Mouse (Mus musculus) bone marrow macrophage, adult 2 months (primary cell): ENCODE measurements around the gene Ccdc88c. TPM values are rescaled to one million over a fixed set of nuclear protein-coding genes. Genes with fewer than 3 reads are reported as not detected.

Experiments
- H3K27ac ChIP-seq: 2 replicates; pipeline ENCODE4 v1.5.1; 2012; ENCODE audit warnings: low read depth, low read length; ENCODE audit not compliant: insufficient read depth
- H3K4me1 ChIP-seq: 2 replicates; pipeline ENCODE4 v1.6.1; 2012; ENCODE audit warnings: low read length; ENCODE audit not compliant: control insufficient read depth, insufficient read depth
- H3K4me3 ChIP-seq: 2 replicates; pipeline ENCODE4 v1.5.1; 2012; ENCODE audit warnings: mild to moderate bottlenecking, low read length, moderate library complexity; ENCODE audit not compliant: insufficient read depth
- CTCF ChIP-seq: IDR thresholded peaks from 2 replicates; pipeline ENCODE4 v1.5.1; 2012; ENCODE audit warnings: low read depth, mild to moderate bottlenecking, low read length, moderate library complexity
- POLR2A ChIP-seq: IDR thresholded peaks from 2 replicates; pipeline ENCODE4 v1.6.1; 2012; ENCODE audit warnings: mild to moderate bottlenecking, low read depth, low read length, borderline replicate concordance
- polyA plus RNA-seq: library from polyadenylated mRNA; stranded (reverse); fragments of >200 nt; gene quantifications from 2 replicates; pipeline ENCODE4 v1.2.4, GENCODE M21; 2012; ENCODE audit not compliant: missing spikeins, insufficient read depth, insufficient read length

The Ccdc88c gene
- polyA plus RNA-seq, 1 experiment, result 0.76 TPM

GRCm38 (mm10) chr12:100957257-100957656 lies 71.6 kb downstream of the Ccdc88c start:
- TF ChIP-seq POLR2A (no peak), CTCF (no peak)
- Histone ChIP-seq H3K27ac (no peak overlapping the region), H3K4me1 (peaks cover 3% of the 10 kb centered on the region; the same call in 1 of the 2 replicates), H3K4me3 (no peak overlapping the region)

GRCm38 (mm10) chr12:100956825-100957224 lies 72.0 kb downstream of the Ccdc88c start:
- Histone ChIP-seq H3K4me1 (peaks cover 3% of the 10 kb centered on the region; the same call in 1 of the 2 replicates), H3K4me3 (no peak overlapping the region), H3K27ac (no peak overlapping the region)
- TF ChIP-seq POLR2A, result no peak
- TF ChIP-seq CTCF, result no peak

- H3K4me3 ChIP-seq, result no peak overlapping the region
- TF ChIP-seq CTCF (no peak), POLR2A (no peak)
- H3K27ac ChIP-seq, result no peak overlapping the region
- H3K4me1 ChIP-seq, result peaks cover 3% of the 10 kb centered on the region; the same call in 1 of the 2 replicates
These were observed 72.8 kb downstream of the Ccdc88c start for GRCm38 (mm10) chr12:100956028-100956427.

DNA sequence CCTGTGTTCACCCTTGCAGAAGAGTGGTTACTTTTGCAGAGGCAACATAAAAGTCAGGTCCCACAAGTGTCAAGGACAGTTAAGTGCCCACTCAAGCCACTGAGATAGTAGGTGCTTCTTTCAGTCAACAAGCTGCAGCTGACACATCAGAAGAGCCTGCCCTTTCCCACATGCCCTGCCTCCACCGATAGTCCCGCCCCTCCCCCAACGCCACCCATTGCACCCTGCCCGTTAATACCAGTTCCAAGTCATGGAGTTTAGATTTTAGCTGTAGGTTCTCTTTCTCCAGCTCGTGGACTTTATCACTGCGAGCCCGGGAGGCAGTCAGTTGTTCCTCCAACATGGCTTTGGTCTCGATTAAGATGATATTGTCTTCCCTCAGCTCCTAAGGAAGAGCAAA lies 74.9 kb downstream of the Ccdc88c start:
- peaks cover 3% of the 10 kb centered on the region; the same call in 1 of the 2 replicates for H3K4me1 ChIP-seq
- TF ChIP-seq CTCF, result no peak
- no peak for TF ChIP-seq POLR2A
- no peak overlapping the region for H3K4me3 ChIP-seq
- no peak overlapping the region for H3K27ac ChIP-seq

DNA sequence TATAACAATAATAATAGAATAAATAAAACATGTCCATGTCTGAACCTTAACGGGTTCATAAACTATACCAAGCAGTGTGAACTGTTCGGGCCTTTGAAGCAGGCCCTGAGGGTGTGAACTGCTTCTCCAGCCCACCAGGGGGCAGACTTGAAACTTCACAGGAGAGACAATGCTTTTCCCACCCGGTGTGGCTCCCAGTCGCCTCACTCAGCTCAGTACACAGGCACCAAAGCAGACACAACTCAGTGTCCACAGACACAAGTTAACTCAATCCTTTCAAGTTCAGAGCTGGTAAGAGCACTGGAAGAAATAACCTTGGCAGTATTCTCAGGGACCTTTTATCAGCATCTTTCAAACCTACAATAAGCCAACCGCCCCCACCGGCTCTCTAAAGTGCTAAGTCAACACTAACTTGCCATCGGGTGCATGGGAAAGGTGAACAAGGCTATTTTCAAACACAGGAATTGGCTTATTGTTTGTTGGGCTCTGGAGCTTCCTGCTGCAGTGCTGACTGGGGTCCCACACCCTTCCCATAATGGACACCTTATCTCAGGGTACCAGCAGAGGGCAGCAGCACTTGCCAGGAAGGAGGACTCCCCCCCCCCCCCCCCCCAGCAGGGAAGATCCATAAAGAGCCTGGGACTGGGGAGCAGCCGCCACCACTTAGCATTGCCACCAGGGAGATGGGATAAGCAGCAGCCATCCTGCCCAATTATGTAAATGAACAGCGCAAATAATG lies 76.5 kb downstream of the Ccdc88c start:
- no peak overlapping the region for H3K27ac ChIP-seq
- TF ChIP-seq CTCF (peak; percentile 50), POLR2A (no peak)
- no peak overlapping the region for H3K4me3 ChIP-seq
- H3K4me1 ChIP-seq, result peaks cover 3% of the 10 kb centered on the region; the same call in 1 of the 2 replicates

- Histone ChIP-seq H3K4me3 (no peak overlapping the region), H3K4me1 (peaks cover 3% of the 10 kb centered on the region; the same call in 1 of the 2 replicates), H3K27ac (no peak overlapping the region)
- TF ChIP-seq POLR2A (no peak), CTCF (no peak)
These were observed 79.7 kb downstream of the Ccdc88c start for GRCm38 (mm10) chr12:100949146-100949545.

DNA sequence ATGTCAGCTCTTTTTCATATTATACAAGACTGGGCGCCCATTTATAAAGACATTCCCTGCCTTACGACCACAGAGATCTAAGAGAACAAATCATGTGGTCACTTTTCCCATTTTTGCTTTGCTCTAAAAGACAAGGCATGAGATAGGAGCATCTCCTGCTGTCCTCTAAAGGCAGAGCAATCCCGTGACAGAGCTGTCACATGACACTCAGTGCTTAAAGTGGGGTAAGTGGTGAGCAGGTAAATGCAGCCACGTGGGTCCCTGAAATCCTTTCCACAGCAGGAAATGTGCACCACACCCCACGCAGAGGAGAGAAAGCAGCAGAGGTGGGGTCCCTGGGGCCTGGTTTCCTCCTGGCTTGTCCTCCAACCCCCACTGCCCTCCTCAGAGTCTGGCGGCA lies 80.8 kb downstream of the Ccdc88c start:
- Histone ChIP-seq H3K4me3 (no peak overlapping the region), H3K27ac (no peak overlapping the region), H3K4me1 (peaks cover 3% of the 10 kb centered on the region; the same call in 1 of the 2 replicates)
- TF ChIP-seq CTCF (no peak), POLR2A (no peak)

DNA sequence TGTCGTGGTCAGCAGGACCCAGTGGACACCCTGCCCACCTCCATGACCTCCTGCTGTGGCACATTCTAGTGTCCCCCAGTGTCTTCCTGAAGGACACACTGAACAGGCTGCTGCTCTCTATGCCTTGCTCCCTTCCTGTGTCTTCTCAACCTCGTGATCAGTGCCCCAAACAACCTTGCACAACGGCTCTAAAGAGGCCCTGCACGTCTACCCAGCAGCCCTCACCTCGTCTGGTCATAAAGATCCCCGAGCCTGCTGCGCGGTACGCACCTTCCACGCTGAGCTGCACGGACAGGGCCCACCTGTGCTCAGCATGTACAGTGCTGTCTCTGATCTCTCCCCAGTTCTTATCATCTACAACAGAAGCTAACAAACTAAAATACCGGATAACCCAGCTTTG lies 82.9 kb downstream of the Ccdc88c start:
- TF ChIP-seq CTCF, result no peak
- H3K4me1 ChIP-seq, result no peaks in the 10 kb centered on the region
- H3K27ac ChIP-seq, result no peak overlapping the region
- no peak overlapping the region for H3K4me3 ChIP-seq

GRCm38 (mm10) chr12:100945501-100945900 lies 83.4 kb downstream of the Ccdc88c start:
- Histone ChIP-seq H3K27ac (no peak overlapping the region), H3K4me1 (no peaks in the 10 kb centered on the region), H3K4me3 (no peak overlapping the region)
- no peak for TF ChIP-seq CTCF
- no peak for TF ChIP-seq POLR2A

DNA sequence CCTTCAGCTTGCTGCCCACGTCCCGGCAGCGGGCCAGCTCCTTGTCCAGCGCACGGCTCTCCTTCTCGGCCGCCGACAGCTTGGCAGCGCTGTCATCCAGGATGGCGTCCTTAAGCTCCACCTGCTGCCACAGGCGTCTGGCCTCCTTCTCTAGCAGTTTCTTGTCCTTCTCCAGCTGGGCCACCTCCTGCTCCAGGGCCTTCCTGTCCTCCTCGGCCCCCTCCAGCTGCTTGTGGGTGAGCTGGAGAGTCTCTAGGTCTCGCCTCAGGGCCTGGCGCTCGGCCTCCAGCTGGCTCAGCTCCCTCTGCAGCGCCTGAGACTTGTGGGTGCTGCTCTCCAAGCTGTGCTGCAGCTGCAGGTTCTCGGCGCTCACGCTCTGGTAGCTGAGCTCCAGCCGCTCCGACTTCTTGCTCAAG lies 83.9 kb downstream of the Ccdc88c start:
- Histone ChIP-seq H3K4me3 (no peak overlapping the region), H3K4me1 (no peaks in the 10 kb centered on the region)
- TF ChIP-seq POLR2A (no peak), CTCF (no peak)

More for the DNA sequence above, 83.9 kb downstream of the Ccdc88c start:
- no peak overlapping the region for H3K27ac ChIP-seq
